Mouse (Mus musculus): ENCODE data around the gene Lhx3. TPM values are rescaled to one million over a fixed set of nuclear protein-coding genes. Genes with fewer than 3 reads are reported as not detected.

Gene Lhx3
- total RNA-seq, 2 experiments from 2014 or later: not detected

DNA sequence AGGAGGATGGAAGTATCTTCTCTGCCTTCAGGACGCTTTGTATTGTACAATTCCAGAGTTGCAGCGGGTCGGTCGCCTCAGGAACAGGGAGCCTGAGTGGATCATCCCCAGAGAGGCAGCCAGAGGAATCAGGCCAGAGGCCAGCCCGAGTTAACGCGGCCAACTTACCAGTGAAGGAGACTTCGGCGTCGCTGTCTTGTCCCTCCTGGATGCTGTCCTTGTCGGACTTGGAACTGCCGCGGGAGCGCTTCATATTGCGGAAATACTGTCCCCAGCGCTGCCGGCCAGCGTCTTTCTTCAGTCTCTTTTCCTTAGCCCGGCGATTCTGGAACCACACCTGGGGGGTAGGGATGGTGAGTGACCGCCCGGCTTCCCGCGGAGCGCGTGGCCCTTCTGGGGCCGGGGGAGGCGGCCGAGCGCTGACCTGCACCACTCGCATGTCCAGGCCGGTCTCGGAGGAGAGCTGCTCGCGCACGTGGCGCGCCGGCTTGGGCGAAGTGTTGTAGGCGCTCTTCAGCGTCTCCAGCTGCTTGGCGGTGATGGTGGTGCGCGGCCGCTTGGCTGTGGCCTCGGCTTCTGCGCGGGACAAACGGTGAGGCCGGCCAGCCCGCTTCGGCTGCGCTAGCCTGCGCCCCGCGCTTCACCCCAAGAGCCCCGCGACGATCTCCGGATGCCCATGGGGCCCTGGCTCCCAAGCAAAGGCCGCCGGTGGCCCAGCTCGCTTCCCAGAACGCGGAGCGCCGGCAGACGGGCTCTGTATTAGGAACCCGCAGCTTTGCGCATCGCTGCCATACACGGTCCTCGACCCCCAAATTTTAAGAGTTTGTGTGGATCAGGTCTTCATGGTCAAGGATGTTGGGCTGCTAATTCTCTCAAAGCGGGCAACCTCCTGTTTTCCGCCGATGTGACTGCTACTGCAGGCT is 5.9 kb downstream of the Lhx3 start:
- no peak for DNase-seq

DNA sequence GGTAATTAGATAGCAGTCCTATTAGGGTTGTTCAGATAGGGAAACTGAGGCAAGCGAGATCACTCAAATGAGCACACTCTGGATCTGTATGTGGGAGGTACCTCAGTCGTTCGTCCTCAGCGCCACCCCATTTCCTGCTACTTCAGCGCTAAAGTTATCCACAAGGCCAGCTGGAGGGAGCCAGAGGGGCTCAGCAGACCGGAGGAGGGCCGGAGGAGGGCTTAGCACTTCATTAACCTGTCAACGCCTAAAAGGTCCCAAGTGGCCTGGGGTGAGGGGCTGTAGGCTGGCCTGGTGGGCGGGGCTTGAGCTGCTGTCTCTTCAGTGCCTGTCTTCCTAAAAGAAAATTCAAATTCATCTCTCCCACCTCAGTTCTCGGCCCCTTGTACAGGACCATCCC is 9.6 kb downstream of the Lhx3 start:
- DNase-seq: no peak

DNA sequence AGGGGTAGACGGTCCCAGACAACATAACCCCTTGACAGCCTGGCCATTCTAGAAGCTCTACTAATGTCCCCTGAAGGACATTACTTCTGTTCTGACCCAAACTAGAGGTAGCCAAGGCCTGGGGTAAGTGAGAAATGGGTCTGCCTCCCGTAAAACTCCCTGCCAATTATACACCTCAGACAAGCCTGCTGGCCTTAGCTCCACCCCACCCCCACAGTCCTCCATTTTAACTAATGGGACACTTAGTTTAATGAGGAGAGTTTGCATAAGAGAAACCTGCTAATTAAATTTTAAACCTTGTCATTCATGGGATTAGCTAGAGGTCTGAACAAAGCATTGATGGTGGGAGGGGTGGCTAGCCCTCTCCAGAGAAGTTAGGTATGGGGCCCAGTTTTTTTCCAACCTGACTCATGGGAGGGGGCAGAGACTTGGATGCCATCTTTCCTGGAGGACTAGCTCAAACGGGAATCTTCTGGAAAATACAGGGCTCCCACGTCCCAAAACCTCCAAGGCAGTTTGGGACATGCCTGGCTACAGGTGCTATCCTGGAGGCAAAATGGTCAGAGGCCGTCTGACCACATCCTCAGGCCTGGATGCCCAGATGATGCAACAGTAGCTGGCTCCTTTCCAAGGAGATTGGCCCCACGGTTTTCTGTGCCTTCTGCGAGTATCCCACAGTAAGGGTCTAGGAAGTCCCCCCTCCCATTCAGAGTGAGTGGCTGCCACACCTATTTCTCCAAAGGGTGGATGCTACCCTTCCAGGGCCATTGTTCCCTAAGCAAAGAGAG is 13.3 kb downstream of the Lhx3 start:
- no peak for DNase-seq

DNA sequence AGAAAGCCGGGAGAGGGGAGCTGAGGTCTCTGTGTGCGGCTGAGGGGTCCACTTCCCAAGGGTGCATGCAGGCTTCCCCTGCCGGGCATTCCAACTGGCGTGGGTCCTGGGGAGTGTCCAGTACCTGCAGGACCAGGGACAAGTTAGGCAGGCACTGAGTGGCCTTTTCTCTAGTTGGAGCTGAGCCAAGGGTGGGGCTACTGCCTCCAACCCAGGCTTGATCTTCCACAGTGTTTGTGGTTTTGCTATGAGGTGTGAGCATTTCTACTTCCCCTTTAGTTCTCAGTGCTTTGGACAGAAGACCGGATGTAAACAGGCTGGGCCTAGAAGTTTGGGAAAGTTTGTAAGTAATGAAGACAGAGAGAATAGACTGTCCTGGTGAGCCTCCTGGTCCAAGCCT is 19.6 kb downstream of the Lhx3 start:
- no peak for DNase-seq

DNA sequence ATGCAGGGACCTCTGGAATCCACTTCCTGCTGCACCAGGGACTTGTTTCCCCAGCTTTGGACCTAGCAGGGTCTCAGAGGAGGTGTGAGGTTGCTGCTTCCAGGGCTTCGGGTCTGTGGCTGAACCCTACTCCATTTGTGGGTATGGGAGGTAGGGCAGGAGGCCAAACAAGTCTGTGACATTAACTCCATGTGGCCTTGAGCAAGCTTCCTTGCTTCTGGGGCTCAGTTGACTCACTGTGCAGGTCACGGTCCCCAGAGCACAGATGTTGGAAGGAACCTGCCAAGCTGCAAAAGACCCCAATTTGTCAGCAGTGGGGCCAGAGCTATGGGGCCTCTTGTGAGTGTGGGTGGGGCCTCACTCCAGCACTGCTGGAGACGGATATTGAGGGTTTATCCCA is 23.7 kb downstream of the Lhx3 start:
- no peak for DNase-seq

GRCm38 (mm10) chr2:26182646-26183045 is 25.4 kb downstream of the Lhx3 start:
- DNase-seq: no peak

DNA sequence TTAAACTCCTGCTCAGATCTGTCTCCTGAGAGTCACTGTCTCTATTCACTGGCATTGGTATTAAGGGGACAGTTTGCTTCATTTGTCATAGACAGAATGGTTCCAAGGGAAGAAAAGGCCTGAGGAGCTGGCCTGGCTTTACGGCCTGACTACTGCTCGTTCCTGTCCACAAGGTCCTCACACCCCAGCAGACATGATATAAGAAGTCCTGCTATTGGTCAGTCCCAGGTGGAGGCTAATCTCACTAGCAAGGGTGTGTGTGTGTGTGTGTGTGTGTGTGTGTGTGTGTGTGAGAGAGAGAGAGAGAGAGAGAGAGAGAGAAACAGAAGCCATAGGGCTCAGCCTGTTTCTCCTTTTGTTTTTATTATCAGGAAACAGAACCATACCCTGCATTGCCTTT is 30.9 kb downstream of the Lhx3 start:
- no peak for DNase-seq

GRCm38 (mm10) chr2:26176731-26177130 is 31.4 kb downstream of the Lhx3 start:
- DNase-seq: no peak

DNA sequence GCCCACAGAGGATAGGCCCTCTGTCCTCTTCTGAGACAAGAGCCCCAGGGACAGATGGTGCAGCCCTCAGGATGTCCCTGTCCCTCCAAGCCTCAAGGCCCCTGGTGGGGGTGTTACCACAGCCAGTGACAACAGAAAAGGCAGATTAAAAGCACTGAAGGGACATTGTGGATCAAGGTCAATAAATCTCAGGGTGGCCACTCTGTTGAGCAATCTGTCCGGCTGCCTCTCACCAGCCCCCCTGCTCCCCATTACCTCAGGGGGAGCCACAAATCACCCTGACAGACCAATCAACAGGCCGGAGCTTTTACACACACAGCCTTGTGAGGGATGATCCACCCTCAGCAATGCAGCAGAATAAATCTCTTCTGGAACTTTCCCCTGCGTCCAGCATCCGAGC is 32.9 kb downstream of the Lhx3 start:
- no peak for DNase-seq

DNA sequence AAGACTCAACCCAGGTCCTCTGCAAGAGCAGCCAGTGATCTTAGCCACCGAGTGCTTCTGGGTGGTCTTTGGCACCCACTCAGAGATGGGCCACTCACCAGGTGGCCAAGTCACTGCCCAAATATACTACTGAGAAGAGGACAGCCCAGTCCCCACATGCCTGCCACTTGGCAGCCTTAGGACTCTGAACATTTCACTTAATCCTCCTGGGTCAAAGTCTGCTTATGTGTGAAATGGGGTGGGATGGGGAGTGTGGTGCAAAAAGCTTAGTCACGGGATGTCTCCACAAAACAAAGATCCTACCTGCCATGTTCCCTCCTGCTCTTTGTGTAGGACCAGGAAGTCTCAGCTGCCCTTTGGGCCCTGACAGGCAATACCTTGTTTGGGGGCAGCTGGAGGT is 35.9 kb downstream of the Lhx3 start:
- no peak for DNase-seq

GRCm38 (mm10) chr2:26170376-26170775 is 37.7 kb downstream of the Lhx3 start:
- no peak for DNase-seq

GRCm38 (mm10) chr2:26168843-26169579 is 39.1 kb downstream of the Lhx3 start:
- DNase-seq: no peak

DNA sequence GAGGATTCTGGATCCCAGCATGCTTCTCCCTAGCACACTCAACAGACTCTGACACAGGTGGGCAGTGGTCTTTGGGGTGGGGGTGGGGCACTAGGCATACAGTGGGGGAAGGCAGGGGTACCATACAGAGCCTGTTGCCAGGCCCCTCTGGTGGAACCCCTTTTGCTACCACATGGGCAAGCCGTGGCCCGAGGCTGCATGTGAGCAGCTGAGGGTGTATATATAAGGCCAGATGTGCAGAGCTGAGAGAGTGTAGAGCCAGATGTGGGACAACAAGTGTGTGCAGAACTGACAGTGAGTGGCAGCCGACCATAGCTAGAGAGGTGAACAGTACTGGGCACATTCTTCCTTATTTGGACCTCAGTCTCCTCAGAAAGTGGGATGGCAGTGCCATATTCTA is 41.2 kb downstream of the Lhx3 start:
- no peak for DNase-seq

- DNase-seq: no peak
Observed at GRCm38 (mm10) chr2:26158064-26158463, 50.0 kb downstream of the Lhx3 start.

DNA sequence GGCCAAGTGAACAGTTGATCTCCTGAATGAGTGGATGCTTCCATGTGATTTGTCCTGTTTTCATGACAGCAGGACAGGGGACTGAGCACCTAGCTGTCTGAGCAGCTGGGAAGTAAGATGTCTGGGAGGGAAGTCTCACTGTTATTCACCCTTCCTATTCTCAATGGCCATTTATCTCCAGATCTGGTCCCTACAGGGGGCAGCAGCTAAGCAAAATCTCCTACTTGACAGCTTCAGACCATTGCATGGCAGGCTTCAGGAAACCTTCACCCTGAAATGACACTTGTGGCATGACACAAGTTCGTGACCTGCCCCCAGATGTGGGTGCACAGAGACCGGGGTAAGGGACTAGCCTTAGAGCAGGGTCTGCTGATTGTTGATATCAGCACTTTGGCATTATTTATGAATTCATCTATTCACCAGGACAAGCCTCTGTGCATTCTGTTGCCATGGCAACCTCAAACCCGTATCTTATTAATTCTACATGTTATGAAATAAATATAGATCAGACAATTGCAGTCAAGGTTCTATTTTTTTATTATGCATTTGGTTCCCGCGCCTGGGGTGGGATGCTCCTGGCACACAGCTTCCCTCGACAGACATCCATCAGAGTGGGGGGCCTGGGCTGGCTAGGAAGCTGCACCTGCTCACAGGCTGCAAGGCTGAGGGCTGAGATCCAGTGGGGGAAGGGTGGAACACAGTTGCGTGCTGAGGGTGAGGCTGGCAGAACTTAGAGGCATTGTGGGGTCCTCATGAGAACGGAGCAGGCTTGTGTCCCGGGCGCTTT is 51.7 kb downstream of the Lhx3 start:
- DNase-seq: peak; percentile 24 to 30

- no peak for DNase-seq
Observed at GRCm38 (mm10) chr2:26155737-26156136, 52.4 kb downstream of the Lhx3 start.

- DNase-seq: no peak
Observed at GRCm38 (mm10) chr2:26154586-26154985, 53.5 kb downstream of the Lhx3 start.

GRCm38 (mm10) chr2:26153909-26154340 is 54.2 kb downstream of the Lhx3 start:
- peak in 1 of 2 experiments; percentile 38 for DNase-seq

DNA sequence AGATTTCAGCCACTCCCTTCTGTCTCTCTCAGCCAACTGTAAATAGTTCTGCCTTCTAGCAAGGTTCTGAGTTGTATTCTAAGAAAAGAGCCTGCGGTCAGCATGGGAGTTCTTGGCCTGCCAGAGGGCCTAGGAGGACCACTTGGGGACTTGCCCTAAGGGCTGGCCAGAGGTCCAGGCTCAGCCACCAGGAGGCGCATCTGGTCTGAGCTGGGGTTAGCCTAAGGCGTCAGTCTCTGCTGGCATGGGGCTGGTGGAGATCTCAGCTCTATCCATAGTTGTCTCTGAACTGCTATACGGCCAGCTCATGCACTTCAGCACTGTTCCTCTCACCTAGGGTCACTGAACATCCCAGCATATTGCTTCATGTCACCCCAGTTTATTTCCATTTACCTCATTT is 54.8 kb downstream of the Lhx3 start:
- no peak for DNase-seq

All from layer of hippocampus, postnatal 36 days (tissue).